Mouse (Mus musculus): ENCODE results near the gene Naaladl2. TPM values are rescaled to one million over a fixed set of nuclear protein-coding genes. Genes with fewer than 3 reads are reported as not detected.

Gene Naaladl2
- polyA plus RNA-seq, 1 experiment from 2014 or later, result 0.85 TPM

DNA sequence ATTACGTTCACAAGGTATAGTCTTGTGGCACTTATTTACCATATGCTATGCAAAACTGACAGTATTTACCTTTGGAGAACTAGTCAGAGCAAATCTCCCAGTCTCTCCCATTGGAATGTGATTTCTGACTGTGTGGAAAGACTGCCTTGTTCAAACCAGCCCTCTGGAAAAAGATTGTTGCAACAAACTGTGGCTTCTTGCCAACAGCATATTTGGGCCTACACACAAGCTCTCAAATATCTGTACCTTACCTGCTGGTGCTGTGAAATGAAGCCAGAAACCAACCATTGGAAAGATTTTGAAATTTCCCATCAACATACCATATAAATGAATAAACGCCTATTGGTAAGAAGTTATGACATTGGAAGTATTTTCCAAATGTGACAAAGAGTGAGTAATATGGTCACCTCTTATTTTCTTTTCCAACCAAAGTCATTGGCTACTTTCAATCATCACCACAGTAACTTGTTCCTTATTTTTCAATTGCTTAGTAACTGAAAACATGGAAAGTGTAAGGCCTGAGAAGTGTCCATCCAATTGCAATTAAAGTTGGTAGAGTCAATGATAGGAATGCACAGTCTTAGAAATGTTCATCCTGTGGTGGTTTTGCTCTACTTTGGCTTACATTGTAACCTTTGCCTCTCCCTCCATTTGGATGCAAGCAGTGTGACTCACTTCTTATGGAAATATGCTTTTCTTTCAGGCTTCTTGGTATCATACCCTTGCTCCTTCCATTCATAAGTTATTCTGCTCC, 453.7 kb downstream of the Naaladl2 start:
- DNase-seq (peak; percentile 34), ATAC-seq (peak; percentile 61)
- H3K4me3 ChIP-seq (ENCODE audit: low read depth, low read length), result no peak overlapping the region
- no peak overlapping the region for H3K4me2 ChIP-seq (ENCODE audit: low read depth, low read length)
- TF ChIP-seq EP300 (IDR thresholded peaks at IDR 0.05; ENCODE audit: low read depth) (no peak), CTCF (IDR thresholded peaks at IDR 0.05; ENCODE audit: low read depth) (no peak)
- no peak overlapping the region for H3K27ac ChIP-seq (ENCODE audit: low read depth)
- H3K36me3 ChIP-seq (replicated peaks; ENCODE audit: insufficient read depth, low read length), result no peaks in the 10 kb centered on the region
- H3K4me1 ChIP-seq (ENCODE audit: insufficient read depth), result no peaks in the 10 kb centered on the region
- WGBS (ENCODE audit: insufficient replicate concordance), result 65% methylated on average over 2 of the region's 2 CpGs
- no peaks in the 10 kb centered on the region for H3K27me3 ChIP-seq (ENCODE audit: insufficient read depth, low read length)
- H3K9me3 ChIP-seq (ENCODE audit: low read length), result no peaks in the 10 kb centered on the region
- H3K9ac ChIP-seq (replicated peaks), result no peak overlapping the region

DNA sequence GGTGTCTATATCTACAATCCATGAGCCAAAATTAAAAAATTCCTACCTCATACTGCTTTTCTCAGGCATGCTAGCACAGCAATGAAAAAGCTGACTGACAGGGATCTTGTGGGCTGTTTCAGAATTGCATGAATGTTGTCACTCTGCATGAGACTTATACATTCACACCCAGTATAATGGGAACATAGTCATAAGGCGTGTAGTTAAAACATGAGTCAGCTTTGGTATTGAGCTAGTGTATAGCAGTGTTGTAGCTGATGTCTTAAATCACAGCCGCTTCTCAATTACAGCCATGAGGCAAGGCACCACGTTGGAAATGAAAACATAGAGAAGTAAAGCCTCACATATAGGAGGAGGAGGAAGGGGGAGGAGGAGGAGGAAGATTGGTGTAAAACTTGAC, 473.6 kb downstream of the Naaladl2 start:
- Histone ChIP-seq H3K4me3 (ENCODE audit: low read depth, low read length) (no peak overlapping the region), H3K4me2 (ENCODE audit: low read depth, low read length) (no peak overlapping the region), H3K4me1 (ENCODE audit: insufficient read depth) (no peaks in the 10 kb centered on the region), H3K27me3 (ENCODE audit: insufficient read depth, low read length) (no peaks in the 10 kb centered on the region), H3K27ac (ENCODE audit: low read depth) (no peak overlapping the region), H3K36me3 (replicated peaks; ENCODE audit: insufficient read depth, low read length) (no peaks in the 10 kb centered on the region), H3K9me3 (ENCODE audit: low read length) (no peaks in the 10 kb centered on the region), H3K9ac (replicated peaks) (no peak overlapping the region)
- DNase-seq (no peak), ATAC-seq (no peak)
- WGBS (ENCODE audit: insufficient replicate concordance), result 67% methylated on average over 3 of the region's 3 CpGs
- no peak for TF ChIP-seq CTCF (IDR thresholded peaks at IDR 0.05; ENCODE audit: low read depth)
- no peak for TF ChIP-seq EP300 (IDR thresholded peaks at IDR 0.05; ENCODE audit: low read depth)

DNA sequence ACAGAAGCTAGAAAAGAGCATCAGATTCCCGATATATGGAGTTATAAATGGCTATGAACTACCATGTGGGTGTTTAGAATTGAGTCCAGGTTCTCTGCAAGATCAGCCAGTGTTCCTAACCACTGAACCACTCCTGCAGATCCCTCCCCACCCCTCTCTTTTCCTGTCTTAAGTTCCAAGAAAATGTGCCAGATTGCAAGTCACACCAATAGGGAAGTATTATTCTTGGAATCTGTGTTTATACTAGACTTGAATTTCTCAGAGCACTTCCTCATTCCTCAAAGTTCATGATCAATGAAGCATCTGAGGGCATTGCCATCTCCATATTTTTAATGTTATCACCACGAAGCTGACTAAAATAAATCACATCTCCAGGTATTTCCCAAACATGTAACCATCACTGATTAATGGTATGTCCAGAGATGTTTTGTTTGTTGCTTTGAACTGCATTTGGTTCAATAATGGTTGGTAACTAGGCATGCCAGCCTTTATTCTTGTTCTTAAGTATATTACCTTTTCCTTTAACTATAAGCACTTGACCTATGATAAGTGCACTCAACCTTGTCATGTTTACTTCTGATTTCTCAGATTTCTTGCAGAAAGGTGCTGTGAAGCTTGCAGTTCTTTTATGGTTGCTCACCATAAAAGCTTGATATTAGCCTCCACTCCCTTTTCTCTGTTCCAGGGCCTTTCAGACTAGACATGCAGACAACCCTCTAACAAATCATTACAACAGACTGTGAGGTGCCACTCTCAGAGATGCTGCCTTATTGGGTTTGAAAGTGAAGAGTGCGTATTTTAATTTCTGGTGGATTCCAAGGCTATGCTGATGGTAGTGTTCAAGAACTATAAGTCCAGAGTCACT, 475.8 kb downstream of the Naaladl2 start:
- Histone ChIP-seq H3K36me3 (replicated peaks; ENCODE audit: insufficient read depth, low read length) (no peaks in the 10 kb centered on the region), H3K27ac (ENCODE audit: low read depth) (no peak overlapping the region), H3K4me2 (ENCODE audit: low read depth, low read length) (no peak overlapping the region), H3K9me3 (ENCODE audit: low read length) (no peaks in the 10 kb centered on the region), H3K27me3 (ENCODE audit: insufficient read depth, low read length) (no peaks in the 10 kb centered on the region), H3K9ac (replicated peaks) (no peak overlapping the region), H3K4me1 (ENCODE audit: insufficient read depth) (no peaks in the 10 kb centered on the region), H3K4me3 (ENCODE audit: low read depth, low read length) (no peak overlapping the region)
- ATAC-seq (no peak), DNase-seq (no peak)
- 72% methylated on average over 3 of the region's 3 CpGs for WGBS (ENCODE audit: insufficient replicate concordance)
- TF ChIP-seq CTCF (IDR thresholded peaks at IDR 0.05; ENCODE audit: low read depth) (no peak), EP300 (IDR thresholded peaks at IDR 0.05; ENCODE audit: low read depth) (no peak)

DNA sequence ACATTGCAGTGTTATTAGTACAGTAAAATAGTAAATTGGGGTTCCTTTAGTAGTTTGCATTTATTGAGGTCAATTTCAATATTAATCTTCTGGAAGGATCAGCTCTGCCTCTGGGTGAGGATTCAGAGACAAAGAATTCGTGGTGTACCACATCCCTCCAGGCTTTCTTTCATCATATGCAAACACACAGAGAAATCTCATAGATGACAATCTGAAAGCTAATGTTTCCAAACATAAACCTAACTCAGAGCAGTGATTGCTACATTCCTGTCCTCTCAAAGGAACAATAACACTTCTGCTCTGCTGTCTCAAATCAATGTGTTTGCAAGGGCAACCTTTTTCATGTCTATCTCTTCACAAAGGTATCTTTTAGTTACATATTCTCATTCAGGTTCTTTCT, 478.7 kb downstream of the Naaladl2 start:
- Histone ChIP-seq H3K4me1 (ENCODE audit: insufficient read depth) (no peaks in the 10 kb centered on the region), H3K4me2 (ENCODE audit: low read depth, low read length) (no peak overlapping the region), H3K9me3 (ENCODE audit: low read length) (no peaks in the 10 kb centered on the region), H3K27me3 (ENCODE audit: insufficient read depth, low read length) (no peaks in the 10 kb centered on the region), H3K27ac (ENCODE audit: low read depth) (no peak overlapping the region), H3K4me3 (ENCODE audit: low read depth, low read length) (no peak overlapping the region), H3K9ac (replicated peaks) (no peak overlapping the region), H3K36me3 (replicated peaks; ENCODE audit: insufficient read depth, low read length) (no peaks in the 10 kb centered on the region)
- ATAC-seq (no peak), DNase-seq (no peak)
- TF ChIP-seq CTCF (IDR thresholded peaks at IDR 0.05; ENCODE audit: low read depth) (no peak), EP300 (IDR thresholded peaks at IDR 0.05; ENCODE audit: low read depth) (no peak)
- WGBS (ENCODE audit: insufficient replicate concordance), result 44% methylated on average over 1 of the region's 1 CpGs

DNA sequence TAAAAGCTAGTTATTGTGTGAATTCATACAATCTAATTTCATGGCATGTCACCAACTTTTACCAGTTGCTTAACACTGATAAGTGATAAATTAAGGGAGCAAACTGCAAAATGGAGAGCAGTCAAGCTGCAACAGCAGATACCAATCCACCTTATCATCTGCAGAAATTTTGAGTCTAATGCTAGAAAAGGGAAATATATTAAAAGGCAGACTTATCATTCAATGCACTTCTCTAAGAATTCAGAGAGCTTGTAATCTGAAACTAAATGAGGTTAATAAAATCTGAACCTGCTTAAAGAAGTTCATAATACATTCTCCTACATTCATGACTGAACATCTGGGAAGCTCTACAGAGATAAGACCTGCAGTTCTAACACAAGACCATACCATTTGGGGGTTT, 480.3 kb downstream of the Naaladl2 start:
- DNase-seq (no peak), ATAC-seq (no peak)
- TF ChIP-seq CTCF (IDR thresholded peaks at IDR 0.05; ENCODE audit: low read depth) (no peak), EP300 (IDR thresholded peaks at IDR 0.05; ENCODE audit: low read depth) (no peak)
- H3K9ac ChIP-seq (replicated peaks), result no peak overlapping the region
- no peaks in the 10 kb centered on the region for H3K36me3 ChIP-seq (replicated peaks; ENCODE audit: insufficient read depth, low read length)
- H3K4me2 ChIP-seq (ENCODE audit: low read depth, low read length), result no peak overlapping the region
- H3K4me3 ChIP-seq (ENCODE audit: low read depth, low read length), result no peak overlapping the region
- H3K9me3 ChIP-seq (ENCODE audit: low read length), result no peaks in the 10 kb centered on the region
- no peak overlapping the region for H3K27ac ChIP-seq (ENCODE audit: low read depth)
- no peaks in the 10 kb centered on the region for H3K27me3 ChIP-seq (ENCODE audit: insufficient read depth, low read length)
- H3K4me1 ChIP-seq (ENCODE audit: insufficient read depth), result no peaks in the 10 kb centered on the region

DNA sequence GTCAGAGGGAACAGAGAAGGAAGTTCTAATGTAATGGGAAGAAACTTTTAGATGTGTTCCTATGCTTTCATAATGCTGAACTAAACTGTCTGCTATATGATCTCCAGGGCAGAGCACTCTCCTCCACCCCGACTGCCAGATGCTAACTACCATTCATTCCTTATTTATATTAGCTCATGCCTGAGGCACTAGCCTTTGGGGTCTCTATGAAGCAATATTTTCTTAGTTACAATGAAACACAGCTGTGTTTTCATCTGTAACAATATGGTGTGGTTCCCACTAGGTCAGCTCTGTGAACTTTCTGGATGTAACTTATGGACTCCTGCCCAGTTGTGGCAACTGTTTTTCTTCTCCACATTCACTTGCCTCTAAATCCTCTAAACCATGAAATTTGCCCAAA, 514.0 kb downstream of the Naaladl2 start:
- H3K27ac ChIP-seq (ENCODE audit: low read depth), result no peak overlapping the region
- H3K4me2 ChIP-seq (ENCODE audit: low read depth, low read length), result no peak overlapping the region
- H3K9ac ChIP-seq (replicated peaks), result no peak overlapping the region
- no peak for ATAC-seq
- no peaks in the 10 kb centered on the region for H3K4me1 ChIP-seq (ENCODE audit: insufficient read depth)
- no peak for DNase-seq
- H3K27me3 ChIP-seq (ENCODE audit: insufficient read depth, low read length), result no peaks in the 10 kb centered on the region
- no peak overlapping the region for H3K4me3 ChIP-seq (ENCODE audit: low read depth, low read length)
- WGBS (ENCODE audit: insufficient replicate concordance), result 48% methylated on average over 1 of the region's 1 CpGs
- no peaks in the 10 kb centered on the region for H3K9me3 ChIP-seq (ENCODE audit: low read length)
- no peaks in the 10 kb centered on the region for H3K36me3 ChIP-seq (replicated peaks; ENCODE audit: insufficient read depth, low read length)
- TF ChIP-seq CTCF (IDR thresholded peaks at IDR 0.05; ENCODE audit: low read depth), result no peak
- no peak for TF ChIP-seq EP300 (IDR thresholded peaks at IDR 0.05; ENCODE audit: low read depth)
